Mouse (Mus musculus) ES-E14 (cell line): ENCODE results near the gene Axin2.

Experiments used
- CHD2 ChIP-seq: IDR thresholded peaks from 2 replicates; pipeline ENCODE4 v1.6.1; 2014; ENCODE audit warnings: mild to moderate bottlenecking, low read depth, low read length, inconsistent platforms
- ZNF384 ChIP-seq: IDR thresholded peaks from 2 replicates; pipeline ENCODE4 v1.6.1; 2012; ENCODE audit warnings: low read depth, low read length, inconsistent platforms

GRCm38 (mm10) chr11:108920158-108920635 lies at the start of gene Axin2:
- TF ChIP-seq ZNF384 (no peak), CHD2 (no peak)
